ENCODE assay signal across 9 mouse cellular contexts in genomic region chr5:77093961-77094360, GRCm38 (mm10). TPM values are rescaled to one million over a fixed set of nuclear protein-coding genes. Genes with fewer than 3 reads are reported as not detected.
DNase-seq lines count a peak whose midpoint lies in the region; ATAC-seq and TF ChIP-seq lines count a peak whose summit lies in the region.
"Had no signal": no experiment of that assay in that cellular context is flagged by ENCODE, and none has a peak within 500 bp of the region (broad histone marks: within the 10 kb centered on the region; RNA-seq: fewer than 3 reads in every experiment).

No protein-coding gene starts in this region.

- H3K9ac ChIP-seq in kidney, postnatal 0 days (ENCODE audit: low read depth, low read length) = 0 out of 2 replicates have a peak overlapping the region, but pooled peaks have one; percentile 63
- H3K9ac ChIP-seq in embryonic facial prominence, embryonic 15.5 days = no peak overlapping the region
- no peak overlapping the region for H3K9ac ChIP-seq in intestine, embryonic 14.5 days (ENCODE audit: low read length)
- H3K9ac ChIP-seq in midbrain, embryonic 16.5 days (ENCODE audit: low read depth, low read length) = peak overlapping the region; percentile 66

- no peaks in the 10 kb centered on the region; the same call in 1 of the 2 replicates for H3K27me3 ChIP-seq in kidney, postnatal 0 days (ENCODE audit: insufficient read depth, low read length)
- peaks cover 14% of the 10 kb centered on the region; the same call in 1 of the 2 replicates for H3K27me3 ChIP-seq in embryonic facial prominence, embryonic 15.5 days
- H3K27me3 ChIP-seq in intestine, embryonic 14.5 days (replicated peaks; ENCODE audit: control insufficient read depth, insufficient read depth, low read length) = no peaks in the 10 kb centered on the region
- peaks cover 21% of the 10 kb centered on the region for H3K27me3 ChIP-seq in midbrain, embryonic 16.5 days (ENCODE audit: control insufficient read depth, insufficient read depth, low read depth, low read length)

- H3K9me3 ChIP-seq in kidney, postnatal 0 days (replicated peaks; ENCODE audit: low read length) = no peaks in the 10 kb centered on the region
- H3K9me3 ChIP-seq in embryonic facial prominence, embryonic 15.5 days (replicated peaks) = no peaks in the 10 kb centered on the region
- H3K9me3 ChIP-seq in intestine, embryonic 14.5 days (ENCODE audit: control insufficient read depth, low read length) = no peaks in the 10 kb centered on the region
- no peaks in the 10 kb centered on the region for H3K9me3 ChIP-seq in midbrain, embryonic 16.5 days (replicated peaks; ENCODE audit: control insufficient read depth, low read length, poor library complexity, severe bottlenecking)

- no peak overlapping the region for H3K27ac ChIP-seq in kidney, postnatal 0 days
- H3K27ac ChIP-seq in embryonic facial prominence, embryonic 15.5 days (replicated peaks) = no peak overlapping the region
- H3K27ac ChIP-seq in intestine, embryonic 14.5 days (ENCODE audit: low read depth) = no peak overlapping the region
- no peak overlapping the region for H3K27ac ChIP-seq in midbrain, embryonic 16.5 days (ENCODE audit: low read length)

- 49% methylated on average over 8 of the region's 8 CpGs for WGBS in kidney, postnatal 0 days
- 33% methylated on average over 8 of the region's 8 CpGs for WGBS in embryonic facial prominence, embryonic 15.5 days
- 40% methylated on average over 8 of the region's 8 CpGs for WGBS in intestine, embryonic 14.5 days
- 20% methylated on average over 8 of the region's 8 CpGs for WGBS in midbrain, embryonic 16.5 days

- ATAC-seq in kidney, postnatal 0 days (replicated peaks; ENCODE audit: low FRiP score, low read depth) = no peak
- no peak for ATAC-seq in embryonic facial prominence, embryonic 15.5 days (ENCODE audit: insufficient number of reproducible peaks, low FRiP score, low TSS enrichment, low read depth)
- ATAC-seq in intestine, embryonic 14.5 days (replicated peaks; ENCODE audit: low FRiP score, low TSS enrichment, low read depth) = no peak
- no peak for ATAC-seq in midbrain, embryonic 16.5 days
- ATAC-seq: Patski had no signal

- H3K36me3 ChIP-seq in kidney, postnatal 0 days (ENCODE audit: insufficient read depth, low read length) = no peaks in the 10 kb centered on the region
- no peaks in the 10 kb centered on the region for H3K36me3 ChIP-seq in embryonic facial prominence, embryonic 15.5 days
- no peaks in the 10 kb centered on the region for H3K36me3 ChIP-seq in intestine, embryonic 14.5 days (ENCODE audit: control insufficient read depth, insufficient read depth, low read length)
- H3K36me3 ChIP-seq in midbrain, embryonic 16.5 days (ENCODE audit: control insufficient read depth, insufficient read depth, low read length) = no peaks in the 10 kb centered on the region

- H3K4me3 ChIP-seq in kidney, postnatal 0 days (replicated peaks; ENCODE audit: low read depth, low read length) = peak overlapping the region; percentile 70
- peak overlapping the region; percentile 61 for H3K4me3 ChIP-seq in embryonic facial prominence, embryonic 15.5 days (replicated peaks)
- peak overlapping the region; percentile 50 for H3K4me3 ChIP-seq in intestine, embryonic 14.5 days (ENCODE audit: low read depth, low read length)
- H3K4me3 ChIP-seq in midbrain, embryonic 16.5 days (ENCODE audit: low read depth, low read length) = peak overlapping the region; percentile 65

- no peak for TF ChIP-seq CTCF in kidney, postnatal 0 days (IDR thresholded peaks at IDR 0.05; ENCODE audit: low read depth)

- H3K4me2 ChIP-seq in kidney, postnatal 0 days (ENCODE audit: low read length) = peak overlapping the region; percentile 99
- H3K4me2 ChIP-seq in embryonic facial prominence, embryonic 15.5 days (replicated peaks) = peak overlapping the region; percentile 99
- peak overlapping the region; percentile 99 for H3K4me2 ChIP-seq in intestine, embryonic 14.5 days (ENCODE audit: low read length)
- peak overlapping the region; percentile 100 for H3K4me2 ChIP-seq in midbrain, embryonic 16.5 days (ENCODE audit: low read length)

- DNase-seq in kidney, postnatal 0 days (ENCODE audit: low spot score) = no peak
- DNase-seq in kidney, postnatal 4 days = no peak
- DNase-seq in intestine, embryonic 14.5 days (ENCODE audit: low spot score) = no peak
- no peak for DNase-seq in gastrocnemius, adult 8-10 months (ENCODE audit: low spot score in 2 of 2)
- no peak for DNase-seq in frontal cortex, postnatal 25 days (ENCODE audit: low spot score in 2 of 2)
- DNase-seq in right cerebral cortex, postnatal 25 days = no peak

- no peaks in the 10 kb centered on the region for H3K4me1 ChIP-seq in kidney, postnatal 0 days (replicated peaks; ENCODE audit: insufficient read depth, low read length)
- peaks cover 16% of the 10 kb centered on the region; the same call in 1 of the 2 replicates for H3K4me1 ChIP-seq in embryonic facial prominence, embryonic 15.5 days
- peaks cover 3% of the 10 kb centered on the region; the same call in 1 of the 2 replicates for H3K4me1 ChIP-seq in intestine, embryonic 14.5 days (replicated peaks; ENCODE audit: control insufficient read depth, insufficient read depth, low read length)
- H3K4me1 ChIP-seq in midbrain, embryonic 16.5 days (ENCODE audit: control insufficient read depth, insufficient read depth, low read length) = peaks cover 9% of the 10 kb centered on the region; the same call in 1 of the 2 replicates

RNA-seq across cellular contexts. Expression of gene Hopx, which starts 21.0 kb away (rescaled TPM):
- 3.6 and 3.9 TPM in 2 replicates for polyA plus RNA-seq in kidney, postnatal 0 days (2015; fragmentation: Nextera tagmentation; extraction: Ambion mirVana)
- 3.5 and 4.7 TPM in 2 replicates for polyA plus RNA-seq in embryonic facial prominence, embryonic 15.5 days (2015; fragmentation: Nextera tagmentation; extraction: Ambion mirVana)
- 6.7 and 8.5 TPM in 2 replicates for polyA plus RNA-seq in intestine, embryonic 14.5 days (2014; fragmentation: Nextera tagmentation; extraction: Ambion mirVana)
- polyA plus RNA-seq in midbrain, embryonic 16.5 days (2015; fragmentation: Nextera tagmentation; extraction: Ambion mirVana) = 0.78 and 0.88 TPM in 2 replicates
- total RNA-seq in gastrocnemius, adult 8-10 months (2022) = 1 to 10 TPM; 1.2 to 2.7 (median 2.2) TPM
- polyA plus RNA-seq: Patski had no signal

Comparison
In these comparisons a context has a peak if more than half of its experiments do, and no peak if none do; other contexts are left out.
1. H3K9ac ChIP-seq: peak in kidney, postnatal 0 days (single experiment) and midbrain, embryonic 16.5 days (single experiment); none in embryonic facial prominence, embryonic 15.5 days (single experiment) and intestine, embryonic 14.5 days (single experiment).
2. Peak in every context shown above with its lines, with median percentiles within 50 percentile points of each other: H3K4me2 ChIP-seq and H3K4me3 ChIP-seq.